Mouse (Mus musculus) heart, adult 11 months (tissue): ENCODE measurements around the gene Clpx.
A peak's percentile ranks its signal among the peaks of the same experiment; 100 is the strongest.
"Not testable (repeated sequence)": the region's sequence is repeated elsewhere in the genome, so short reads cannot be mapped to it uniquely, and the experiment has no call there.

Source experiments
- DNase-seq: peaks from one replicate; pipeline ENCODE4 v3.0.0; 2022

Gene Clpx

DNA sequence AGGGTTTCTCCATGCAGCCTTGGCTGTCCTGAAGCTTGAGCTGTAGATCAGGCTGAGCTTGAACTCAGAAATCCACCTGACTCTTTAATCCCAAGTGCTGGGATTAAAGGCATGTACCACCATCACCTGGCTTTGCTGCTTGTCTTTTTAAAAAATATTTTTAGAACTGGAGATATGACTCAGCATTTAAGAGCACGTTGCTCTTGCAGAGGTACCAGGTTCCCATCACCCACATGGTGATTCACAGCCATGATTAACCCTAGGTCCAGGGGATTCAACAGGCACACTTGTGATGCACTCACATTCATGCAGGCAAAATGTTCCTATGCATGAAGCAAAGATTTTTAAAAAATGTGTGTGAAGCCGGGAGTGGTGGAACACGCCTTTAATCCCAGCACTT lies 1.6 kb upstream of the Clpx start:
- peak; percentile 85 for DNase-seq

DNA sequence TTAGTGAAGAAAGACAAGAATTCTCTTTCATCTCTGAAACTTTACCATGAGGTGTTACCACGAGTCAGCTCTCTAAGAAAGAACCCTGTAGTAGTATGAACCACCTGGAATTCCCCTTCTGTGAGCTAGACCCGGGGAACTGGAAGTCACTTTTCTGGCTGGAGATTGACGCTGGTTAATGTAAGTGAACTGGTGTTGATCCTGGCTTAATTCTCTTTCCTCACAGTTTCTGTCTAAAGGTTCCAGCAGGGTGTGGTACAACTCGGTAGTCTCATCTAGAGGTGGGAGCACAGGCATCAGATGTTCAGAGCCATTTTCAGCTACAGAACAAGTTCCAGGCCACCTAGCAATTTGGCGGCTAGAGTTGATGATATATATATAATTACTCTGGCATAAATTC lies 941 bp upstream of the Clpx start:
- DNase-seq = no peak

DNA sequence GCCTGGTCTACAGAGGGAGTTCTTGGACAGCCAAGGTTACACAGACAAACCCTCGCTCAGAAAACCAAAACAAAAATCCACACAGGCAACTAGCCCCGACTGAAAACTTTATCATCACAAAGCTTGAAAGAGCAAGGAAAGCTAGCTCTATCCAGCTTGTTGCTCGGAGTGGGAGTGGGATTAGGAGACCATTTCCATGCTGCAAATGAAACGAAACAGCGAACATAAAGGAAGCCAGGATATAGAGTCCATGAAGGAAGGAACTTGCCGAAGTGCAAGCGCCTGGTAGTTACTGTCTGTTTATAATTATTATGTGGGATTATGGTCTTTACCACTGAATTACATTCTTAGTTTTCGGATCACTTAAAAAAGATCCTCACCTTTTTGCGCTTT lies 484 bp upstream of the Clpx start:
- DNase-seq = no peak

- peak; percentile 90 for DNase-seq
These were observed 787 bp downstream of the Clpx start for GRCm38 (mm10) chr9:65294716-65295378.

DNA sequence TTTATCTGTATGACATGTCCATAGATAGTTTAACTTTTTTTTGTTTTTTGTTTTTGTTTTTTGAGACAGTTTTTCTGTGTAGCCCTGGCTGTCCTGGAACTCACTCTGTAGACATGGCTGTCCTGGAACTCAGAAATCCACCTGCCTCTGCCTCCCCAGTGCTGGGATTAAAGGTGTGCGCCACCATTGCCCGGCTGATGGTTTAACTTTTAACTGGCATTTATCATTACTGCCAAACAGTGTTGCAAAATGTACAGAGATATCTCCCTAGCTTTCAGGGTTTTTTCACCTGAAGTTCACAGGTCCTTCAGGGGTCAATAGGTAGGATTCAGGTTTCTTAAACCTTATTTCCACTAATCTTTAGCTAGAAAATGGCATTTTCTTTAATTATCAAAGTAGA lies 3.0 kb downstream of the Clpx start:
- DNase-seq = peak; percentile 51

DNA sequence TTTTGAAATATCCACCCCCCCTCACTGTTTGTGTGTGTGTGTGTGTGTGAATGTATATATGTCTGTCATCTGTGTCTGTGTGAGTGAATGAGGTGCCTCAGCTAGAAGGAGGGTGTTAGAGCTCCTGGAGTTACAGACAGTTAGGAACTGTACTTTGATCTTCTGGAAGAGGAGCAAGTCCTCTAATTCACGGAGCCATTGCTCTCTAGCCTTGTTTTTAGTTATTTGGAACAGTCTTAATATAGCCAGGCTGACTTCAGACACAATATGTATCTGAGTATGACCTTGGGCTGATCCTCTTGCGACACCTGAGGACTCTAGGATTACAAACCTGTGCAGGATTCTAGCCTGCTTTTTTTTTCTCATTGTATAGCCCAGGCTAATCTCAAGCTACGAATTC lies 4.7 kb downstream of the Clpx start:
- peak; percentile 10 for DNase-seq

DNA sequence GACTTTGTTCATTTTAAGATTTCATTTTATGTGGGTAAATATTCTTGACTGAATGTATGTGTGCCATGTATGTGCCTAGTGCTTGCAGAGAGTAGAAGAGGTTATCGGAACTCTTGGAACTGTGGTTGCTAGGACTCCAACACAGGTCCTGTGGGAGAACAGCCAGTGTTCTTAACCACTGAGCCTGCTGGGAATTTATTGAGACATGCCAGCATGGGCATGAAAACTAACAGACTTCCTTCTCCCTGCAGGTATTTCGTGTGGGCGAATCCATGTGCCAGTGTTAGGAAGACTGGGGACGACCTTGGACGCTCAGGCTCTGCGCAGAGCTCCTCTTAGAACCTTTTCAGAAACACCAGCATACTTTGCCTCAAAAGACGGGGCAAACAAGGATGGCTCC lies 5.6 kb downstream of the Clpx start:
- DNase-seq = peak; percentile 85

DNA sequence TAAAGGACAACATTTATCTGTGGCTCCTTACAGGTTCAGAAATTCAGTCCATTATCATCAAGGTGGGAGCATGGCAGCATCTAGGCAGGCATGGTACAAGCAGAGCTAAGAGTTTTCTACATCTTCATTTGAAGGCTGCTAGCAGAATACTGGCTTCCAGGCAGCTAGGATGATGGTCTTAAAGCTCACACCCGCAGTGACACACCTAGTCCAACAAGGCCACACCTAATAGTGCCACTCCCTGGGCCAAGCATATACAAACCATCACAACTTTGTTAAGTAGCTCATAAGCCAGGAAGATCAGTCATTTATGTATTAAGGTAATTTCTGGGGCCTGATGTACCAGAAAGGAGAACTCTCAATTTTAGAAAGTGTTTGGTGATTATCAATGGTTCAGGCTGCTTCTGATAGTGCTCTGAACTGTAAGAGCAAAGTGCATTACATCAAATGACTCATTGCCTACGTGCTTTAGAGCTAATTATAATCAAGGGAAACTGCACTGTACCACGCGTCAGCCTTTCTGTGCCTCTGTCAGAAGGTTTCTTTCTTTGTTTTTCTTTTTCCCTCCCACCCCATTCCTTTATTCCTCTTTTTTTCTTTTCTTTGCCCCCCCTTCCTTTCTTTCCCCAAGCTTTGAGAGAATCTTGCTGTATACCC lies 8.4 kb downstream of the Clpx start:
- peak; percentile 68 for DNase-seq

GRCm38 (mm10) chr9:65303586-65303985 lies 9.5 kb downstream of the Clpx start:
- DNase-seq = peak; percentile 71

- DNase-seq = no peak
These were observed 10.2 kb downstream of the Clpx start for GRCm38 (mm10) chr9:65304300-65304699.

GRCm38 (mm10) chr9:65306672-65307071 lies 12.6 kb downstream of the Clpx start:
- DNase-seq = peak; percentile 94

DNA sequence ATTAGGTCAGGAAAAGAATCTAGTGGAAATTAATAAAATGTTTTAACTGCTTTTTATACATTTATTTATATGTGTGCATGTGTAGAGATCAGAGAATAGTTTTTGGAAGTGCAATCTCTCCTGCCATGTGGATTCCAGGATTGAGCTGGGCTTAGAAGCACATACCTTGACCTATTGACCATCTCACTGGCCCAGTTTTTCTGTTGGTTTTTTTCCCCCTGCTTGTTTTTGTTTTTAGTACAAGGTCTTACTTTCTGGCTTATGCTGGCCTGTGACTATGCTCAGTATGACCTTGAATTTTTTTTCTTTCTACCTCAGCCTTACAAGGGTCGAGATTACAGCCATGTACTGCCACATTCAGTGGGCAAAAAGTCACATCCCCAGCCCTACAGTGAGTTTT lies 14.0 kb downstream of the Clpx start:
- no peak for DNase-seq

DNA sequence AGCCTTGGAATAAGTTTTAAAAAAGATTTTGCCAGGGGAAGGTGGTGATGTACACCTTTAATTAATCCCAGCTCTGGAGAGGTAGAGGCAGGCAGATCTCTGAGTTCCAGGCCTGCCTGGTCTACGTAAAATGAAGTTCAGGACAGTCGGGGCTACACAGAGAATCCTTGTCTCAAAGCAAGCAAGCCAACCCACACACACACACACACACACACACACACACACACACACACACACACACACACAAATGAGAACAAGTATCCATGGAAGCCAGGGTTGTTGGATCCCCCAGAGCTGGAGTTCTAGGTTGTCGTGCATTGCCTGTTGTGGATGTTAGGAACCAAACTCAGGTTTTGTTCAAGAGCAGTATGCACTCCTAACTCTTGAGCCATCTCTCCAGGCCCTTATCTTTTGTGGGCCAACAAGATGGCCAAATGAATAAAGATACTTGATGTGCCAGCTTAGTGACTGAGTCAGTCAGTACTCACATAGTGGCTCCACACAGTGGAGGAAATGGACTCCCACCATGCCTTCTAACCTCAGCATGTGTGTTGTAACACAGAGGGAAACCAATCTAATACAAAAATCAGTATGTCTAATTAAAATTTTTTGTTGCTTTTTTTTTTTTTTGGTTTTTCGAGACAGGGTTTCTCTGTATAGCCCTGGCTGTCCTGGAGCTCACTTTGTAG lies 18.8 kb downstream of the Clpx start:
- DNase-seq = peak; percentile 74

- peak; percentile 10 for DNase-seq
These were observed 19.8 kb downstream of the Clpx start for GRCm38 (mm10) chr9:65313846-65314245.

DNA sequence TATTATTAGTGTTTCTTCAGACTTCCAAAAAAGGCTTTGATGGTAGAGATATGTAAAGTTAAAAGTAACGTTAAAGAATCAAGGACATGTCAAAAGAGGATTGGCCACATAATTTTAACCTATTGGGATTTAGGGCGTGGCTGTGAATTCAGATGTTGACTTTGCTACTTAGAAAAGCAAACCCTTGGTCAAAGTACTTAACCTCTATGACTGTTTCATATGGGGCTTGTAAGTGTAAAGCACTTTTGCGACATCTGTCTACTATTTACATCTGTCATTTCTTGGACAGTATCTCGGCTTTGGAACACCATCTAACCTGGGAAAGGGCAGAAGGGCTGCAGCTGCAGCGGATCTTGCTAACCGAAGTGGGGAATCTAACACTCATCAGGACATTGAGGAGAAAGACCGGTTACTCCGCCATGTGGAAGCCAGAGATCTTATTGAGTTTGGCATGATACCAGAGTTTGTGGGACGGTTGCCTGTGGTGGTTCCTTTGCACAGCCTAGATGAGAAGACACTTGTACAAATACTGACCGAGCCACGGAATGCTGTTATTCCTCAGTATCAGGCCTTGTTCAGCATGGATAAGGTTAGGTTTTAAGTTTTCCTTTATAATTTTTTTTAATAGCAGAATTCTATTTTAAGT lies 28.3 kb downstream of the Clpx start:
- peak; percentile 74 for DNase-seq

GRCm38 (mm10) chr9:65325971-65326370 lies 31.9 kb downstream of the Clpx start:
- no peak for DNase-seq

- no peak for DNase-seq
These were observed 33.3 kb downstream of the Clpx start for GRCm38 (mm10) chr9:65327371-65327770.

DNA sequence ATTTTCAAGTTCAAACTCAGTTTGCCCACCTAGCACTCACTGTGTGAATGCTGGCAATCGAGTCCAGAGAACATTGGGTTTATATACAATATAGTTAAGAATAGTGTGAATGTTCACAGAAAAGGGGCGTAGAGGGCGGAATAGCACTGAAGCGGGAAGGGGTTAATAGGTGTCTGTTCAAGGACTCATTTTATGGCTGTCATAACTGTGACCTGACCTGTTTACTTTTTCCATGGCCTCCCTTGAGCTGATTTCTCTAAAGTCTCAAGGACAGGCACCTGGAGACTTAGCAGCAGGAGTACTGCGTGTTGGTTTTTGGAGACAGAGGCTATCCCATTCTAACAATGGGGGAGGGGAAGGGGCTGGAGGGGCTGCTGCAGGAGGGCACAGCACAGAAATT lies 39.9 kb downstream of the Clpx start:
- no peak for DNase-seq

GRCm38 (mm10) chr9:65339146-65339545 lies 45.1 kb downstream of the Clpx start:
- no peak for DNase-seq

DNA sequence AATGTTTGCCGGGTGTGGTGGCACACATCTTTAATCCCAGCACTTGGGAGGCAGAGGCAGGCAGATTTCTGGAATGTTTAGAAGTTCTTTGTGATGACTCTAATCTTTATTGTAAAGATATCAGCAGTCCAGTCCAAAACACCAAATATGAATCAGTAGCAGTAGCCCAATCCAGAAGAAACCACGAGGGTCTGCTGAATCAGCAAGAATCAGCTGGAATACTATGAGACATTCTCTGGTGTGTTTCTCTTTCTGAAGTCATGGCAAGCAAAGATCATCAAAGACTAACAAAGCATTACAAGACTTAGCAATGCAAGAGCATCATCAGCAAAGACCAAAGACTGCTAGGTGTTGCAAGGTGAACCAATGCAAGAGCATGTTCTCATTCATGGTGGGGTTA lies 46.4 kb downstream of the Clpx start:
- no peak for DNase-seq

GRCm38 (mm10) chr9:65345439-65345838 lies 51.4 kb downstream of the Clpx start:
- DNase-seq = not testable (repeated sequence)

- DNase-seq = peak; percentile 99
These were observed 51.9 kb downstream of the Clpx start, which contains the start of gene Pdcd7 for GRCm38 (mm10) chr9:65345854-65346475. Gene Pdcd7 (plus strand): TSS chr9:65346104.

DNA sequence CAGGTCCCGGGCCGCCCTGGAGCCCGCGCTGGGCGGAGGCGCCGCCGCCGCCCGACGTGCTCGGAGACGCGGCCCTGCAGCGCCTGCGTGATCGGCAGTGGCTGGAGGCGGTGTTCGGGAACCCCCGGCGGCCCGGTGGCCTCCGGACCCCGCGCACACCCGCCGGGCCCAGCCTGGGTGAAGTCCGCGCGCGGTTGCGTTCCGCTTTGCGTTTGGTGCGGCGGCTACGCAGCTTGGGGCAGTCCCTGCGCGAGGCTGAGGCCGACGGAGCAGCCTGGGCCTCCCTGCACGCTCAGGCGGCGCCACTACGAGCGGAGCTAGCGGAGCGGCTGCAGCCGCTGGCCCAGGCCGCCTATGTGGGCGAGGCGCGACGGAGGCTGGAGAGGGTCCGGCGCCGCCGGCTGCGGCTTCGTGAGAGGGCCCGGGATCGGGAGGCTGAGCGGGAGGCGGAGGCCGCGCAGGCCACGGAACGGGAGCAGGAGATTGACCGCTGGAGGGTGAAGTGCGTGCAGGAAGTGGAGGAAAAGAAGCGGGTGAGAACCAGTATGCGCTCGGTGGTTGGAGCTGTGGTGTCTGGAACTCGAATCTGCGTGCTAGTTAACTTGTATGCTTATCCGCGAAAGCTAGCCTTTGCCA lies 52.5 kb downstream of the Clpx start:
- DNase-seq = peak; percentile 92
